Mouse (Mus musculus) left cerebral cortex, adult 11 months (tissue): ENCODE measurements around the gene Ap1b1.

Experiments
- DNase-seq: peaks from one replicate; pipeline ENCODE4 v3.0.0; 2022; ENCODE audit warnings: low spot score

Gene Ap1b1

DNA sequence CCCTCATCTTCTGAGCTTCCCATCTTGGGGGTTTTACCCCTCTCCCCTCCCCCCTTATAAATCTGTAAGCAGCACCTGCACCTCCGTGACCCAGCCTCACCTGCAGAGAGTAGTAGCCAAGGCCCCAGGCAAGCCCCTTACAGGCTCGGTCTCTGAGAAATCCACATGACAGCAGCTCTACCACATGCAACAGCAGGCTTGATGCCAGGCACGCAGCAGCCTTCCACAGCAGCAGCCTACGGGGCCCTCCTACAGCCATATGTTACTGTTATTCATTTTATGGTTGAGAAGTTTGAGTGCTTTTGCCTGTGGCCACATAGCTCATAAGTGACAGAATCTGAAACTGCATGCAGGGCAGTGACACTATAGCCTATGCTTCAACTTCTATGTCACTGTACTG lies 48.8 kb downstream of the Ap1b1 start:
- DNase-seq: peak; percentile 74

- DNase-seq: no peak
Observed at GRCm38 (mm10) chr11:5037146-5037854, 50.7 kb downstream of the Ap1b1 start.

- no peak for DNase-seq
Observed at GRCm38 (mm10) chr11:5040585-5040984, 54.0 kb downstream of the Ap1b1 start.

- no peak for DNase-seq
Observed at GRCm38 (mm10) chr11:5041144-5041780, 54.6 kb downstream of the Ap1b1 start.

DNA sequence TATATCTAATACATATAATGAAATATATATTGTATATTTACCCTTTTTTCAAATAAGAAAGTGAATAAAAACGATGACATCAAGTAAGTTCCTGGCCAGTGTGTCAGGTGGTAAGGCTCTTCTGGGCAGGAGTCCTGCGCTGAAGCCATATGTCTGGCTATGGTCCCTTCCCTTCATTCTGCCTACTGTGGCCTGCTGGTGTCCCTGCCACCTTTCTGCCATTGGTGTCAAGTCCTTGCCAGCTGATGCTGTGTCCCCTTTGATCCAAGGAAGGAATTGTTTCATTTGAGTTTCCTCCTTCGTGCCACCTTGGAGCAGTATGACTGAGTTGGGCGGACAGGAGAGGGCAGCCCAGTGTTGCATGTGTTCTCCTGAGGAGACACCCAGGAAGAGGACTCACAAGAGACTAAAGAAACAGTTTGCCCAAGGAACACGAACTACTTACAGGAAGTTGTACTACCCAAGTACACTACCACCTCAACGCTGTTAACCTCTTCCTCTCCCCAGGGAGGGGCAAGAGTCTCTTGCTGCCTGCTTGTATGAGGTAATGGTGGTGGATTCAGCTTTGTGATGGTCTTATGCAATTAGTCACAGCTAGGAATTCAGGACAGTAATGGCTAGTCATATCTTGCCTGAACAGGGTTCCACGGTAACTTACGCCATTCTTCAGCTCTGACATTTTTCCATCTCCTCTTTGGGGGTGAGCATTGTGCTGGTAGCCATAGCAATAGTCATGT lies 56.2 kb downstream of the Ap1b1 start:
- no peak for DNase-seq

DNA sequence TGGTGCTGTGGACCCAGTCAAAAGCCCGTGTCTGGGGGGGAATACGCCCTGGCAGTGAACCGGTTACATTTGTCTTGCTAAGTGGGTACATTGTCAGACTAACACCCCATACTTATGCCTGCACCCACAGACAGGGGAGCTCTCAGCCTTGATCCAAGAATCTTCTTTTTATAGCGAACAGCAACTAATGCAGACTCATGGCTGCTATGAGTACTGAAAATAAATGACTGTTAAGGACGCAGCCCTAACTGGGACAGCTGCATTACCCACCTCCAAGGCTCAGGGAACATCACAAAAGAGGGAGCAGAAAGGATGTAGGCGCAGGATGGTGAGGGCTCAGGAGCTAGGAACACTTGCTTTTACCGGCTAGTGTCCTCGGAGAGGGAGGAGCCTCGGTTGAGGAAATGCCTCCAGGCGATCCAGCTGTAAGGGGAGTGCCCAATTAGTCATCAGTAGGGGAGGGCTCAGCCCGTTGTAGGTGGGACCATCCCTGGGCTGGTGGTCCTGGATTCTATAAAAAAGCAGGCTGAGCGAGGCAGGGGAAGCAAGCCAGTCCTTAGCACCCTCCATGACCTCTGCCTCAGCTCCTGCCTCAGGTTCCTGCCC lies 59.8 kb downstream of the Ap1b1 start:
- DNase-seq: no peak

- no peak for DNase-seq
Observed at GRCm38 (mm10) chr11:5051629-5052028, 65.0 kb downstream of the Ap1b1 start.

- peak; percentile 73 for DNase-seq
Observed at GRCm38 (mm10) chr11:5052200-5052854, 65.7 kb downstream of the Ap1b1 start.

- no peak for DNase-seq
Observed at GRCm38 (mm10) chr11:5054151-5054550, 67.5 kb downstream of the Ap1b1 start.

GRCm38 (mm10) chr11:5054874-5055273 lies 68.2 kb downstream of the Ap1b1 start:
- DNase-seq: no peak

GRCm38 (mm10) chr11:5055945-5056938 lies 69.6 kb downstream of the Ap1b1 start:
- no peak for DNase-seq

GRCm38 (mm10) chr11:5057064-5057463 lies 70.4 kb downstream of the Ap1b1 start:
- DNase-seq: no peak

DNA sequence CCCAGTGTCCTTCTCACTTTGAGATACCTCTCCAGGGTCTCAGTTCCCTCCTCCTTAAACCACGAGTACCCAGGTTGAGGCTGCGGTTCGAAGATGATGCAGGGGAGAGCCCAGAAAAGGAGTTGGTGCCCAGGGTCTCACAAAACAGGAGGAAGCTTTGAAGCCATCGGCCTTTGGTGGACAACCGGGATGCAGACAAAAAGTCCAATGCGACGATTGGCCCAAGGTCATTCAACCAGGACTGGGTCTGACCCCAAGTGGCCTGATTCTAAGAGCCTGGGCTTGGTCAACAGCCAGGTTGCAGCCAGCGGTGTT lies 70.9 kb downstream of the Ap1b1 start:
- DNase-seq: no peak

- DNase-seq: no peak
Observed at GRCm38 (mm10) chr11:5057856-5058641, 71.4 kb downstream of the Ap1b1 start, which contains the start of gene Rasl10a. TSS of gene Rasl10a (plus strand) at chr11:5058128.

- no peak for DNase-seq
Observed at GRCm38 (mm10) chr11:5058783-5059182, 72.2 kb downstream of the Ap1b1 start.

DNA sequence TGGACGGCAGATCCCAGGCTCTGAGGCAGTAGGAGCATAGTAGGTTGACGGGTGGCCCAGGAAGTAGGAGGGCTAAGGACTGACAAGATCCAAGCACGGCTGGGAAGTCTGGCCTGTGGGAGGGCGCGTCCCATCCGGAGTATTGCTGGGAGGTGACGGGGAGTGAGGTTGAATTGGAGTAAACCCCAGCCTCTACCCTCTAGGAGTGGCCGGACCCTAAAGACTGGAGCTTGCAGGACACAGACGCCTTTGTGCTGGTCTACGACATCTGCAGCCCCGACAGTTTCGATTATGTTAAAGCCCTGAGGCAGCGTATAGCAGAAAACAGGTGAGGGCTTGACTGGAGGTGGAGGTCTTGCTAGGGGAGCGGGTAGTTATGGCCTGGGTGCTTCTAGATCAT lies 72.6 kb downstream of the Ap1b1 start:
- no peak for DNase-seq

DNA sequence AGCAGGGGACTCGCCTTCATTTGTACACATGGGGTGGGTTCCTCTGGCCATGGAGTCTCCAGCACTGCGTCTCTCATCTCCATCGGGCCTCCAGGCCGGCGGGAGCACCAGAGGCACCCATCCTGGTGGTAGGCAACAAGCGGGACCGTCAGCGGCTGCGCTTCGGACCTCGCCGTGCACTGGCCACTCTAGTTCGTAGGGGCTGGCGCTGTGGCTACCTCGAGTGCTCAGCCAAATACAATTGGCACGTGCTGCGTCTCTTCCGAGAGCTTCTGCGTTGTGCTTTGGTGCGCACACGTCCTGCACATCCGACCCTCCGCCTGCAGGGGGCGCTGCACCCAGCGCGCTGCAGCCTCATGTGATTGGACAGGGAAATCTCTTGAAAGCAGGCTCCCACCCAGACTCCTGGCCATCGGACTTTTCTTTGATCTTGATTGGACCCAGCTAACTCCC lies 73.1 kb downstream of the Ap1b1 start:
- no peak for DNase-seq

GRCm38 (mm10) chr11:5060756-5061412 lies 74.3 kb downstream of the Ap1b1 start:
- DNase-seq: no peak

DNA sequence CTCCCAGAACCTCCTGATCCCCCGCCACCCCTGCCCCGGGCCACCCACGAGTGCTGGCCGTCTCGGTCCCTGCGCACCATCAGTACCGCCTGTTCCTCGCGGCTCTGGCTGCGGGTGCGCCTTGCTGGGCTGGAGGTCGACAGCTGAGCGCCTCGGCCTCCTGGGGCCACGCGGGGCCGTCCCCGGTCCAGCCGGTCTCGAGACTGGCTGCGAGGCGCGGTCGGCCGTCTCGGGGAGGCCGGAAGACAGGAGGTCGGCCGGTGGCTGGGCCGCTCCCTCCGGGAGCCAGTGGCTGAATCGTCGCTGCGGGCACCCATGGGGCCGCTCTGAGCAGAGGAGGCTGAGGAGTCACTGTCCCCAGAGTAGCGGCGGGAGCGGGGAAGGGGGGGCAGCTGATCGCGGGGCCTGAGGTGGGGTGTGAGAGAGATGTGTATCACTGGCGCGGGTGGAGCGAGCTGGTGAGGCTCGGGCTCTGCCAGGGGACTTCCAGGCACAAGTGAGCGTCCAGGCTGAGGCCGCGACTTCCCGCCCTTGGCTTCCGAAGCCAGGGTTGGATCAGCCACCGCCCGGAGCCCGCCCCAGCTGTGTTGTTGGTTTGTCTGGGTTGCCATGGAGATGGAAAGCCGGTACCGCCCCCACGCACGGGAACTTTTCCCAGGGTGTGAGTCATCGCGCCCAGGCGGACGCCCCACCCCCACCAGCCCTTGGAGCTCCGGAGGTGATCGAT lies 75.0 kb downstream of the Ap1b1 start:
- DNase-seq: peak; percentile 88
